Mouse (Mus musculus) embryonic facial prominence, embryonic 10.5 days (tissue): ENCODE measurements at regions not wholly inside any gene's neighbourhood (a gene's known extent, or its start where the extent isn't known, plus 50 kb on each side); places are given as distances from the start of the nearest gene placed in this dataset.

ENCODE experiments used
- DNase-seq: peaks from one replicate; pipeline ENCODE4 v3.0.0-alpha.2; 2017; ENCODE audit warnings: low spot score
- H3K27ac ChIP-seq: fragments of 300-500 bp; sonication (generic); replicated peaks from 2 replicates; pipeline ENCODE4 v1.5.1; 2016; ENCODE audit warnings: mild to moderate bottlenecking
- H3K27me3 ChIP-seq: fragments of 300-500 bp; sonication (generic); replicated peaks from 2 replicates; pipeline ENCODE4 v1.6.1; 2016; ENCODE audit warnings: low read depth, mild to moderate bottlenecking; ENCODE audit not compliant: poor library complexity, severe bottlenecking
- H3K36me3 ChIP-seq: fragments of 300-500 bp; sonication (generic); replicated peaks from 2 replicates; pipeline ENCODE4 v1.6.1; 2016; ENCODE audit warnings: mild to moderate bottlenecking, moderate library complexity
- H3K4me1 ChIP-seq: fragments of 300-500 bp; sonication (generic); 2 replicates; pipeline ENCODE4 v1.6.1; 2016
- H3K4me3 ChIP-seq: fragments of 300-500 bp; sonication (generic); 2 replicates; pipeline ENCODE4 v1.5.1; 2016; ENCODE audit warnings: mild to moderate bottlenecking, moderate library complexity
- H3K9me3 ChIP-seq: fragments of 300-500 bp; sonication (generic); 2 replicates; pipeline ENCODE4 v1.6.1; 2016; ENCODE audit warnings: mild to moderate bottlenecking
- WGBS: fragments of 180-500 bp; shearing (Covaris S2); methylation state at CpG from one replicate; pipeline ENCODE4 v1.1.7; 2016; 5-methylcytosine and 5-hydroxymethylcytosine counted together

GRCm38 (mm10) chr19:37795552-37796343 lies 98.2 kb downstream of the Cyp26a1 start:
- H3K36me3 ChIP-seq, result no peaks in the 10 kb centered on the region
- no peaks in the 10 kb centered on the region for H3K27me3 ChIP-seq
- DNase-seq, result no peak
- H3K9me3 ChIP-seq, result no peaks in the 10 kb centered on the region
- peaks cover 7% of the 10 kb centered on the region for H3K4me1 ChIP-seq
- H3K4me3 ChIP-seq, result no peak overlapping the region
- no peak overlapping the region for H3K27ac ChIP-seq
- WGBS, result 90% methylated on average over 18 of the region's 18 CpGs

- Histone ChIP-seq H3K4me3 (no peak overlapping the region), H3K9me3 (no peaks in the 10 kb centered on the region), H3K36me3 (no peaks in the 10 kb centered on the region), H3K27me3 (no peaks in the 10 kb centered on the region), H3K4me1 (no peaks in the 10 kb centered on the region), H3K27ac (no peak overlapping the region)
- WGBS, result 40% methylated on average over 3 of the region's 3 CpGs
- DNase-seq, result peak; percentile 62
Measured at GRCm38 (mm10) chr19:37800161-37800660, 102.6 kb downstream of the Cyp26a1 start.

- Histone ChIP-seq H3K4me1 (peaks cover 12% of the 10 kb centered on the region), H3K36me3 (no peaks in the 10 kb centered on the region), H3K27me3 (peaks cover 12% of the 10 kb centered on the region; the same call in 1 of the 2 replicates), H3K4me3 (no peak overlapping the region), H3K27ac (no peak overlapping the region), H3K9me3 (no peaks in the 10 kb centered on the region)
- DNase-seq, result no peak
- WGBS, result 89% methylated on average over 11 of the region's 11 CpGs
Measured at GRCm38 (mm10) chr19:37809666-37810065, 112.1 kb downstream of the Cyp26a1 start.

GRCm38 (mm10) chr19:37814089-37815073 lies 116.8 kb downstream of the Cyp26a1 start:
- H3K36me3 ChIP-seq, result no peaks in the 10 kb centered on the region
- H3K27me3 ChIP-seq, result peaks cover 13% of the 10 kb centered on the region
- no peaks in the 10 kb centered on the region for H3K9me3 ChIP-seq
- H3K4me3 ChIP-seq, result peak overlapping the region; percentile 24
- peaks cover 15% of the 10 kb centered on the region for H3K4me1 ChIP-seq
- peak overlapping the region; percentile 44; the same call in 1 of the 2 replicates for H3K27ac ChIP-seq
- peak; percentile 34 for DNase-seq
- 19% methylated on average over 19 of the region's 19 CpGs for WGBS

- Histone ChIP-seq H3K27ac (no peak overlapping the region), H3K36me3 (no peaks in the 10 kb centered on the region), H3K27me3 (peaks cover 13% of the 10 kb centered on the region), H3K9me3 (no peaks in the 10 kb centered on the region), H3K4me1 (peaks cover 15% of the 10 kb centered on the region), H3K4me3 (no peak overlapping the region)
- DNase-seq, result no peak
- 78% methylated on average over 2 of the region's 2 CpGs for WGBS
Measured at GRCm38 (mm10) chr19:37815627-37816026, 118.0 kb downstream of the Cyp26a1 start.

GRCm38 (mm10) chr19:37821243-37821642 lies 123.6 kb downstream of the Cyp26a1 start:
- Histone ChIP-seq H3K27me3 (no peaks in the 10 kb centered on the region), H3K27ac (peak overlapping the region; percentile 67), H3K9me3 (no peaks in the 10 kb centered on the region), H3K4me1 (peaks cover 12% of the 10 kb centered on the region), H3K4me3 (no peak overlapping the region), H3K36me3 (no peaks in the 10 kb centered on the region)
- 76% methylated on average over 3 of the region's 3 CpGs for WGBS
- DNase-seq, result no peak

- no peak for DNase-seq
- Histone ChIP-seq H3K9me3 (no peaks in the 10 kb centered on the region), H3K27me3 (no peaks in the 10 kb centered on the region), H3K4me3 (no peak overlapping the region), H3K27ac (peak overlapping the region; percentile 67), H3K36me3 (no peaks in the 10 kb centered on the region), H3K4me1 (peaks cover 12% of the 10 kb centered on the region)
- WGBS, result 86% methylated on average over 3 of the region's 3 CpGs
Measured at GRCm38 (mm10) chr19:37821671-37822190, 124.1 kb downstream of the Cyp26a1 start.

GRCm38 (mm10) chr19:37824155-37824554 lies 126.6 kb downstream of the Cyp26a1 start:
- Histone ChIP-seq H3K4me1 (peaks cover 12% of the 10 kb centered on the region), H3K27me3 (no peaks in the 10 kb centered on the region), H3K4me3 (no peak overlapping the region), H3K36me3 (no peaks in the 10 kb centered on the region), H3K27ac (no peak overlapping the region), H3K9me3 (no peaks in the 10 kb centered on the region)
- no peak for DNase-seq
- WGBS, result 81% methylated on average over 5 of the region's 5 CpGs

GRCm38 (mm10) chr19:37831406-37831805 lies 133.8 kb downstream of the Cyp26a1 start:
- Histone ChIP-seq H3K36me3 (no peaks in the 10 kb centered on the region), H3K9me3 (no peaks in the 10 kb centered on the region), H3K27ac (no peak overlapping the region), H3K4me3 (no peak overlapping the region), H3K27me3 (no peaks in the 10 kb centered on the region), H3K4me1 (no peaks in the 10 kb centered on the region)
- DNase-seq, result no peak

- Histone ChIP-seq H3K9me3 (no peaks in the 10 kb centered on the region), H3K36me3 (no peaks in the 10 kb centered on the region)
- WGBS, result 47% methylated on average over 5 of the region's 5 CpGs
Measured at GRCm38 (mm10) chr19:37836900-37837299, 139.3 kb downstream of the Cyp26a1 start.

More at GRCm38 (mm10) chr19:37836900-37837299, 139.3 kb downstream of the Cyp26a1 start:
- H3K4me1 ChIP-seq, result peaks cover 4% of the 10 kb centered on the region; the same call in 1 of the 2 replicates
- DNase-seq, result no peak
- no peak overlapping the region for H3K4me3 ChIP-seq
- H3K27me3 ChIP-seq, result no peaks in the 10 kb centered on the region
- no peak overlapping the region for H3K27ac ChIP-seq
